9 mouse cellular contexts compared by ENCODE assay signal in genomic region chr17:47943103-47943870, GRCm38 (mm10). TPM values are rescaled to one million over a fixed set of nuclear protein-coding genes. Genes with fewer than 3 reads are reported as not detected.
A peak's percentile ranks its signal among the peaks of the same experiment; 100 is the strongest.
DNase-seq lines count a peak whose midpoint lies in the region; ATAC-seq lines count a peak whose summit lies in the region.
"Had no signal": no experiment of that assay in that cellular context is flagged by ENCODE, and none has a peak within 500 bp of the region (broad histone marks: within the 10 kb centered on the region; RNA-seq: fewer than 3 reads in every experiment).

No protein-coding gene starts in this region.

- no peak overlapping the region for H3K9ac ChIP-seq in kidney, embryonic 14.5 days (ENCODE audit: low read depth, low read length)
- H3K9ac ChIP-seq in embryonic facial prominence, embryonic 11.5 days (replicated peaks; ENCODE audit: low read length) = no peak overlapping the region
- H3K9ac ChIP-seq in limb, embryonic 11.5 days (ENCODE audit: low read length) = no peak overlapping the region

- H3K4me2 ChIP-seq in kidney, embryonic 14.5 days (replicated peaks; ENCODE audit: low read depth, low read length) = no peak overlapping the region
- no peak overlapping the region for H3K4me2 ChIP-seq in embryonic facial prominence, embryonic 11.5 days (ENCODE audit: low read depth, low read length)
- no peak overlapping the region for H3K4me2 ChIP-seq in limb, embryonic 11.5 days (ENCODE audit: low read depth, severe bottlenecking)

- no peak overlapping the region for H3K4me3 ChIP-seq in kidney, embryonic 14.5 days (ENCODE audit: low read length)
- no peak overlapping the region for H3K4me3 ChIP-seq in embryonic facial prominence, embryonic 11.5 days (ENCODE audit: low read depth, low read length)
- no peak overlapping the region for H3K4me3 ChIP-seq in limb, embryonic 11.5 days (ENCODE audit: low read depth, low read length)
- H3K4me3 ChIP-seq in midbrain, embryonic 10.5 days = no peak overlapping the region

- no peaks in the 10 kb centered on the region for H3K27me3 ChIP-seq in kidney, embryonic 14.5 days (ENCODE audit: control insufficient read depth, insufficient read depth, low read length)
- no peaks in the 10 kb centered on the region for H3K27me3 ChIP-seq in embryonic facial prominence, embryonic 11.5 days (ENCODE audit: control insufficient read depth, insufficient read depth, low read length)
- H3K27me3 ChIP-seq in limb, embryonic 11.5 days (ENCODE audit: control insufficient read depth, insufficient read depth, low read length) = no peaks in the 10 kb centered on the region
- peaks cover 28% of the 10 kb centered on the region for H3K27me3 ChIP-seq in midbrain, embryonic 10.5 days (ENCODE audit: low read depth, poor library complexity, severe bottlenecking)

- ATAC-seq in kidney, embryonic 14.5 days (ENCODE audit: low FRiP score, low TSS enrichment) = 0 out of 2 replicates have a peak, but pooled peaks have one; percentile 26
- peak; percentile 84 for ATAC-seq in CD4-positive, CD25-positive, alpha-beta regulatory T cell, adult 4 months
- no peak for ATAC-seq in embryonic facial prominence, embryonic 11.5 days (replicated peaks; ENCODE audit: insufficient number of reproducible peaks, low FRiP score, low TSS enrichment, low read depth)
- ATAC-seq in limb, embryonic 11.5 days (ENCODE audit: insufficient number of reproducible peaks, low FRiP score, low TSS enrichment, low read depth) = no peak; the same call in 1 of the 2 replicates

- no peaks in the 10 kb centered on the region for H3K9me3 ChIP-seq in kidney, embryonic 14.5 days (ENCODE audit: control insufficient read depth, low read length)
- no peaks in the 10 kb centered on the region for H3K9me3 ChIP-seq in embryonic facial prominence, embryonic 11.5 days (replicated peaks; ENCODE audit: control insufficient read depth, low read length)
- no peaks in the 10 kb centered on the region for H3K9me3 ChIP-seq in limb, embryonic 11.5 days (ENCODE audit: control insufficient read depth, low read length)
- H3K9me3 ChIP-seq in midbrain, embryonic 10.5 days (replicated peaks) = no peaks in the 10 kb centered on the region

- peak overlapping the region; percentile 11; the same call in 1 of the 2 replicates for H3K27ac ChIP-seq in kidney, embryonic 14.5 days (ENCODE audit: low read depth, low read length)
- H3K27ac ChIP-seq in embryonic facial prominence, embryonic 11.5 days (replicated peaks; ENCODE audit: low read depth, low read length) = peak overlapping the region; percentile 38; the same call in 1 of the 2 replicates
- H3K27ac ChIP-seq in limb, embryonic 11.5 days (replicated peaks; ENCODE audit: low read depth, low read length) = no peak overlapping the region
- H3K27ac ChIP-seq in midbrain, embryonic 10.5 days (replicated peaks) = no peak overlapping the region

- 48% methylated on average over 9 of the region's 9 CpGs for WGBS in kidney, embryonic 14.5 days
- 27% methylated on average over 9 of the region's 9 CpGs for WGBS in embryonic facial prominence, embryonic 11.5 days
- 12% methylated on average over 9 of the region's 9 CpGs for WGBS in limb, embryonic 11.5 days
- WGBS in midbrain, embryonic 10.5 days = 72% methylated on average over 9 of the region's 9 CpGs

- H3K4me1 ChIP-seq in kidney, embryonic 14.5 days (ENCODE audit: control insufficient read depth, insufficient read depth, low read length) = peaks cover 10% of the 10 kb centered on the region; the same call in 1 of the 2 replicates
- H3K4me1 ChIP-seq in embryonic facial prominence, embryonic 11.5 days (ENCODE audit: control insufficient read depth, insufficient read depth, low read length) = peaks cover 9% of the 10 kb centered on the region
- H3K4me1 ChIP-seq in limb, embryonic 11.5 days (ENCODE audit: control insufficient read depth, insufficient read depth, low read length) = peaks cover 26% of the 10 kb centered on the region
- H3K4me1 ChIP-seq in midbrain, embryonic 10.5 days = peaks cover 20% of the 10 kb centered on the region

- H3K36me3 ChIP-seq in kidney, embryonic 14.5 days (ENCODE audit: control insufficient read depth, insufficient read depth, low read length) = no peaks in the 10 kb centered on the region
- H3K36me3 ChIP-seq in embryonic facial prominence, embryonic 11.5 days (replicated peaks; ENCODE audit: control insufficient read depth, insufficient read depth, low read depth, low read length) = no peaks in the 10 kb centered on the region
- H3K36me3 ChIP-seq in limb, embryonic 11.5 days (ENCODE audit: control insufficient read depth, insufficient read depth, low read length) = no peaks in the 10 kb centered on the region
- no peaks in the 10 kb centered on the region for H3K36me3 ChIP-seq in midbrain, embryonic 10.5 days
- H3K36me3 ChIP-seq: G1E had no signal

- DNase-seq in kidney, adult 18-20 months = no peak
- DNase-seq in embryonic facial prominence, embryonic 11.5 days (ENCODE audit: low spot score) = peak; percentile 89
- DNase-seq in limb, embryonic 11.5 days (ENCODE audit: low spot score) = peak; percentile 72
- DNase-seq in thymus, postnatal 10 days (ENCODE audit: low spot score in 2 of 2) = no peak
- DNase-seq in Muller cell, postnatal 12 days (ENCODE audit: inconsistent ontology term) = no peak
- DNase-seq in midbrain, embryonic 10.5 days (ENCODE audit: low spot score) = no peak

RNA-seq across cellular contexts. Expression of gene Foxp4, which starts 18.8 kb away (rescaled TPM):
- polyA plus RNA-seq in kidney, embryonic 14.5 days (2014; fragmentation: Nextera tagmentation; extraction: Ambion mirVana) = 23.9 and 25.4 TPM in 2 replicates
- polyA plus RNA-seq in CD4-positive, CD25-positive, alpha-beta regulatory T cell, adult 4 months (2017; shearing (Covaris generic)) = 1 to 10 TPM; 2.1 to 4.4 TPM
- polyA plus RNA-seq in embryonic facial prominence, embryonic 11.5 days (2014; fragmentation: Nextera tagmentation; extraction: Ambion mirVana) = 29.0 and 32.4 TPM in 2 replicates
- polyA plus RNA-seq in limb, embryonic 11.5 days (2014; fragmentation: Nextera tagmentation; extraction: Ambion mirVana) = 30.5 and 30.7 TPM in 2 replicates
- 21.8 and 25.5 TPM in 2 replicates for polyA plus RNA-seq in midbrain, embryonic 10.5 days (2016; fragmentation: Nextera tagmentation; extraction: Ambion mirVana)

Comparison
In these comparisons a context has a peak if more than half of its experiments do, and no peak if none do; other contexts are left out.
1. ATAC-seq: peak in kidney, embryonic 14.5 days (single experiment) and CD4-positive, CD25-positive, alpha-beta regulatory T cell, adult 4 months (single experiment); none in embryonic facial prominence, embryonic 11.5 days (single experiment) and limb, embryonic 11.5 days (single experiment).
2. H3K27ac ChIP-seq: peak in kidney, embryonic 14.5 days (single experiment) and embryonic facial prominence, embryonic 11.5 days (single experiment); none in limb, embryonic 11.5 days (single experiment) and midbrain, embryonic 10.5 days (single experiment).
3. DNase-seq: peak in embryonic facial prominence, embryonic 11.5 days (single experiment) and limb, embryonic 11.5 days (single experiment); none in kidney, adult 18-20 months (single experiment), thymus, postnatal 10 days (0 of 2), Muller cell, postnatal 12 days (single experiment) and midbrain, embryonic 10.5 days (single experiment).